Mouse (Mus musculus): ENCODE measurements around the gene Zbtb20. TPM values are rescaled to one million over a fixed set of nuclear protein-coding genes. Genes with fewer than 3 reads are reported as not detected.
A peak's percentile ranks its signal among the peaks of the same experiment; 100 is the strongest.

Zbtb20 gene
- total RNA-seq, 2 experiments from 2014 or later: 139 to 141 TPM

DNA sequence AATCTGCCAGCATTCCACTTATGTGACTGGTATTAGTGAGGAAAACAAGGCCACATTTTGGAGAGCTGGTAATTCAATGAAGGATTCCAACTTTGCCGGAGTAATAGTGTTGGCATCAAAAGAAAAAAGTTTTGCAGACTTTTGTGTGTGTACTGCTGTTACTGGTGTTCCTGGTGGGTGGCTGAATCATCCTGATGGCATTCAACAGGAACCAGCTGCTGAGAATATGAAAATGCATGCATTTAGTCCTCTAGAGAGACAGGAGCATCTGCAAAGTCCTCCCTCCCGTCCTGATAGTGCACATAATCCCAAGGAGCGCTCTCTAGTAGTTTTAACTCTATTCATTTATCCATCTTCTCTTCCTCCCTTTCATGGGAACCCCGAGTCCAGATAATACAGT lies 639.9 kb downstream of the Zbtb20 start:
- no peak for DNase-seq

DNA sequence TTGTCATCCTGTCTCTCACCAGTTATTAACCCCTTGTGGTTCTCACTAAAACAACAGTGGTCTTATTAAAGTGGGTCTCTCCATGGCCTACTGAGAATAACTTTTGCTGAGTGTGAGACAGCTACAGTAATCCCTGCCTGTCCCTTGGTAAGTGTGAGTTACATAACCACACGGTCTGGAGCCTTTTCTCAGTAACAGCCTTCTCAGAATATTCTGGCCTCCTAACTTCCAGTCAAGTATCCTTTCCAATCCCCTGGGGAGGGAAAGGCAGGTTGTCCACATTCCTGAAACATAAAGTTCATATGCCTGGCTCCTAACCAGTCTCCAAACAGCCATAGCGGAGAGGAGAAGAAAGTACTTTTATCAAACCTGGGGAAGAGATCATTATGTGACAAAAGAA lies 644.6 kb downstream of the Zbtb20 start:
- no peak for DNase-seq

DNA sequence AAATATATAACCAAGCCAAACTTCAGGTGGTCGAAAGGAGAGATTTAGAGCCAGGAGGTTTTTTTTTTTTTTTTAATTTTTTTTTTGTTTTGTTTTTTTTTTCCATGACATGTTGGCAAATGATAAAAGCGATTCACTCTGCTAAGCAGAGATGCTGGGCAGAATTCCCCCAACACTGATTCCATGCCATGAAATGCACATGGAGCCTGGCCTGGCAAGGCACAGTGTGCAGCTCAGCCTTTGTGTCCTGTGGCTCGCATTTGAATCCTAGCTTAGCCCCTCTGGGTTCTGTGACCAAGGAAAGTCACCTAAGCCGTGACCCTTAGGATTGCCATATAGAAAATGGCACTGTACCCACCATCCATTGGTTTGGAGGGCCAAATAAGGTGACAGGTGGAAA lies 646.8 kb downstream of the Zbtb20 start:
- DNase-seq: no peak

DNA sequence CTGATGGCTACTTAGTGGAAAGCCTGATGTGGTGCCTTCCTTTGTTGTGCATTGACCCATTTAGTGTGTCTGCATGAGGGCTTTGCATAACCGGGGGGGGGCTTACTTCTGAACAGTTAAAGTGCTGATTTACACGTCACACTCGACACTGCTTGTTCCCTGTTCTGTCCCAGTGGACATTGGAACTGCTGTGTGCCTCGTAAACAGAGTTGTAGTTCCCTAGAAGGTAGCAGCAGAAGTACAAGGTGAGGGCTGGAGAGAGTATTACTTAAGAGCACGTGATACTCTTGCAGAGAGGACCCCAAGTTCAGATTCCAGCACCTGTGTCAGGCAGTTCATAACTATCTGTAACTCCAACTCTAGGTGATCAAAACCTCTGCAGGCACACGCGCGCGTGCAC lies 648.5 kb downstream of the Zbtb20 start:
- no peak for DNase-seq

DNA sequence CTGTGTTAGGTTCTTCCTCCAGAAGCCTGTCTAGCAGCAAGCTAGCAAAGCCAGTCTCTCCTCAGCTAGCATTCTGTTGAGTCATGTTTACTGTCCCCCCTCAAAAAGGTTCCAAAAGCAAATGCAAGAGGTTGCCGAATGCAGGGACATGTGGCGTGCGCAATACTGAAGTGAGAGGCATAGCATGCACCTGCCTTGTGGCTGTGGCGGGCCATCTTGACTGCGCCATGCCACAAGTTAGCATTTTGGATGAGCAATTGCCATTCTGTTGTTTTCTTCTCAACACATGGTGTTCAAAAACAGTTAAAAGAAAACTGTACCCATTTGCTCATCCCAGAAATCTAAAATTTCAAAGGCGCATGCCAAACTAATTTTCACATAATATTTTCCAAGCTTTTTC lies 649.9 kb downstream of the Zbtb20 start:
- no peak for DNase-seq

DNA sequence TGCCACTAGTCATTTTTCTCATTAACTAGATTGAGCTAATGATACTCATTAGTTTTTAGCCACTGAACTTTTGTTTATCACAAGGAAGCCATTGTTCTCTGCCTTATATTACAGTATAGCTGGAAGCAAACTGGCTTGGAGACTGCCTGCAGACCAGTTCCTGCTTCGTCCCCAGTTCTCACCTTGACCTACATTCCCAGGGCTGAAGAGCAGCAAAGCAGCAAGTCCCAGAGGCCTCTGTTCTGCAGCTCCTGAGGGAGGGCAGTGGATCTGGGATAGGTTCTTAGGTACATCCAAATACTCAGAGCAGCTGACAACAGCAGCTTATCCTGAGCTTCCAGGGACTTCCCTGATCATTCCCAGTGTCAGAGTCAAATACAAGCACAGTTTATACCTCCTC lies 652.6 kb downstream of the Zbtb20 start:
- DNase-seq: peak in 1 of 2 experiments; percentile 52

DNA sequence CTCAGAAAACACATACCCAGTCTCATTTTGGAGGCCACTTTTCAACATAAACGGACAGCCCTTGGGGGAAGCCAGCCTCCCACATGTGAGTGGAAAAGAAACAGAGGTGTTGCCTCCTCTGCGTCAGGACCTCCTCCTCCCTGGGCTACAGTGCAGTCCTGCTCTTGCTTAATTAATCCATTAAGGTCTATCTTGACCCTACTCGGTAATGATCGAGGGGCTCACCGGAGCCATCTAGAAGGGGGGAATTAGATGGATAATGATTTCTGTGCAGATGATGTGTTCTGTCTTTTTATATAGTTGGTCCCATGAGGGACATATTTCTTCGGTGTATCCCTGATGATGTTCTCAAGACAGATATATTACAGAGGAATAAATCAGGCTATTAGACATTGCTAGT lies 655.6 kb downstream of the Zbtb20 start:
- no peak for DNase-seq

DNA sequence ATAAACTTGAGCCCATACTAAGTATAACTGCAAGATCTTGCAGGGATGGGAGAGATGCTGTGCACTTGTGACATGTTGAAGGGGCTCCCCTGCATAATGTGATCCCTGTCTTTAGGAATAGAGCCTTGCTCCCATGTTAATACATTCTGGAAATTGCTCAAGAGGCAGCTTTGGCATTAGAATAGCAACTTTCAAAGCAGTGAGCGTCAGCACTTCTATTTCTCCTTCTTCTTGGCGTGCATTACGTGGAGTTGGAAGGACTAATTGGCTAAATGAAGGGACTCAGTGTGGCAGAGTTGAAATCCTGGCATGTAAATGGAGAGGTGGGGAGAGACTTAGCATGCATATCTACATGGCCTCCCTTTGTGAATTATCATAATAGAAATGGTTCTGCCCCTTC lies 658.4 kb downstream of the Zbtb20 start:
- no peak for DNase-seq

DNA sequence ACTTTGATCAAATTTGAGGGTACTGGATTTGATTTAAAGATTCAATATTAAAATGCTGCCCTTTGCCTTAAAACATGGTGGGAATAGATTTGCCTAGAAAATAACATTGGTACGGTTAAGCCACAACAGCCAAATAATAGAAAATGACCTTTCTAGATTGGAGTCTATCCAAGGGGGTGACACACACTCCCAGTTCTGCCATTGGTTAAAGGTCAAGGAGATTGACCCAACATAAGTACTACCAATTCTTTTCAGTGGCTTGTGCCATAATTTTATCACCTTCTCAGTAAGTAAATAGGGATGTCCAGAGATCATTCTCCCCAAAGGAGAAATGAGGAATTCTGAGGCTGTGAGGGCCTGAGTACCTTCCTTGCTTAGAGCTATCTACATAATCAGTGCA lies 660.2 kb downstream of the Zbtb20 start:
- no peak for DNase-seq

DNA sequence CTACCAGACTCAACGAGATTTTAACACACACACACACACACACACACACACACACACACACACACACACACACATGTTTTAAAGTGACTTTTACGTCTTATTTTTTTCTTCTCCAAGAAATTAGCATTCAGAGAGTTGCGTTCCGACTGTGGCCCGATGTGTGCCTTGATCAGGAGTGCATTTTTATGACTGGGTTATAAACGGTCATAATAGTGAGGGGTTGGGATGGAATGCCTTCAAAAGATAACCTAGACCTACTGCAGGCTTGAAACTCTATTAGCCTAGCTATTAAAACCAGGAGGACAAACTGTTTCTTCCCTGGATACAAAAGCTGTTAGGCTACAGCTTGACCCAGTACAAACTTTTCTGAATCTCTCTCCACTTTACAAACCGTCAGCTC lies 661.5 kb downstream of the Zbtb20 start:
- no peak for DNase-seq

DNA sequence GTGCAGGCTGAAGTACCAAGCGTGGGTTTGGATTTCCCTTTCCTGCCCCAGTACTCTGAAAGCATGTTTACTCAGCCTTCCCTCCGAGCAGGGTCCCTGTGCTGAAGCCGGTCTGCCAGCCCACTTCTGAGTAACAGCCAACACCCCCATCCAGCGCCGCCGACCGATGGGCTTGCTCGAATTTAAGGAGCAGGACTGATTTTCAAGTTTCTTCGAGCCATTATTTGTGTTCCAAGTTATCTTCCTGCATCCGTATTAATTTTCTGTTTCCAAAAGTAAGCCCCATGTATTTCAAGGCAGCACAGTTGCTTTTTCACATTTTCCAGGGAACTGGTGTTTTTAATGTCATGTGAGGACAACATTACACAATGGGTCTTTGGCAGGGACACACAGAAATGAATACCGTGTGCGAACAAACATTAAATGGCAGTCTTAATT lies 664.0 kb downstream of the Zbtb20 start:
- DNase-seq: no peak

DNA sequence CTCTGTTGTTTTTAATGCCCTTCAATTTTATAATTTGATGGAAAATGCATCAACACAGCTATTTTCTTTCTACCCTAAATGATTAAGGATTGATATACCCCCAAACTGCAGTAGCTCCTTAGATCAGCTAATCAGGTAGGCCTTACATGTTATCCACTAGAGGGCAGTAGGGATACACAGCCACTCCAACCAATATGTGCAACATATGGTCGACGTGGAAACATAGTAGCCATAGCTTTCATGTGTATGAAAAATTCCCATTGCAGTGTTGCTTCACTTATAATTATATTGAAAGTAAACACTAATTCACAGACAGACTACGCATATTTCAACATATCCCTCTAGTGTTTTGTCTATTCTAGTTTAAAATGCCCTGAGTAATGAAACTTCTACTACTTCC lies 664.4 kb downstream of the Zbtb20 start:
- no peak for DNase-seq

DNA sequence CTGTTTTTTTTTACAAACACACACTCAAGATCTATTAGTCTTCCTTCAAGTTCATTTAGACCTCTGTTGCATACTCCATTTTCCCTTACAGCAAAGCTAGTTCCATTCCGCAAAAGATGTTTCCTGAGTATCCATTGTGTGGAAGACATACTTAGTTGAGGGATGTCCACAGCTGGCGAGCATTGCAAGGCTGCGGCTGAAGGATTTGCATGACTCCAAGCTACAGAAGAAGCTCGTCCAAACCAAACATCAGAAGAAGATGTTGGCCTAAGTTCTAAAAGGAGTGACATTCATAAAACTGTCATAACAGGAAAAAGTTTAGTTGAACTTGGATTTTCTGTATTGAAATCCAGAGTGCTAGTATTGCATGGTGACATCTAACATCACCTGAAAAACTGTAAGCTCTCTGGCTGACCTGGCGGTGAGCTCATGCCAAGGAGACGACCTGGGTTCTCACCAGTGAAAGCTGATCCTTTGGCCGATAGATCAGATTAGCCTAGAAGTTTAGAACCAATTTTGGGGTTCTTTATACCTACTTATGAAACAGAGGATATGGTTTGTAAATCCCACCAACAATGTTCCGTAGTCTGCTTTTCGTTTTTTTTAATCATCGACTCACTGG lies 665.0 kb downstream of the Zbtb20 start:
- DNase-seq: no peak

DNA sequence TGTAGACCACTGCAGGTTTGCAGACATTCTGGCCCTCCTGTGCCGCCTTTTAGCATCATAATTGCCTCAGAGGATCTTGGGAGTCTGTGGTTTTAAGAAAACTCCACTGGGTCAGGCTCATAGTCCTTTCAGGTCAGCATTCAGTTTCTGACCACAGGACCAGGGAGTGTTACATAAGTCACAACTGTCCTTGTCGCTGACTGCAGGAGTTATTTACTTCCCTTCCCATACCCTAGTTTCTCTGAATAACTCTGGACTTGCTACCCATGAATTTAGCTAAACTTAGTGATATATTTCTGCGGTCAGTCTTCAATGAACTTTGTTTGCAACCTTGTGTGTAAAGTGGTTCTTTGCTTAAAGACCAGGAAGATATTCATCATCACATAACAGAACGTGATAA lies 669.6 kb downstream of the Zbtb20 start:
- DNase-seq: no peak

DNA sequence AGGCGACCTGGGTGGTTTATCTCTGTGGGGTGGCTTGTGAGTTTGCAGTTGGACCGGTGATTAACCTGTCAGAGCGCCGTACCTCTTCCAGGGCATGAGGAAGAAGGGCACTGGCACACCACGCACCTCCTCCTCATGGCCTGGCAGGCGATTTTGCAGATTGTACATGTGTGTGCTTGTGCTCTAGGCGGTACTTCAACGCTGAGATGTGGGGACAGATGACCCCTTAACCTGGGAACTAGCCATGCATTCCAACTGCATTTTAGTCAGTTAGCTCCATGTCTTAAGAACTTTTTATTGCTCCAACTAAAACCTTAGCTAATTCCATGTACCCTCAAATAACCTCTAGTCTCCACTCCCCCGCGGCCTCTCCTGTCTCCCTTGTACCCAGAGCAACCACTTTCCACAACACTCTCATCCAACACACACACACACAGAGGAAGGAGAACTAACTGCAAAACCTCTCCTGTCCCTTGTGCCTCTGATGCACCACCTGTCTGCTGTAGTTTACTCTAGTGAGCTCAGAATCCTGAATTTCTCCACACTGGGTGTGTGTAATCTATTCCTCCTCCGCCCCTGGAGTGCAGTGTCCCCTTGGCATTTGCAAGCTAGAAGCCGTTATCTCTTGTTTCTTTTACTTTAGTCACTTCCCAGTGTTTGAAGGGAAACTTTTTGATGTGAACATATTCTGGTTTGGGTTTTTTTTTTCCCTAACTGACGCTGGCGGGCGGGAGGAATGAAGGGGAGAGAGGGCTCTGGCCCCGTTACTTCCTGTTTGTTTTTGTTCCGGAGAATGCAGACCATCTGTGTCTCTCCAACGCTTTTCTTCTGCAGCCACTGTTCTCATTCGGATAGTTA lies 671.9 kb downstream of the Zbtb20 start:
- peak; percentile 47 to 51 for DNase-seq

DNA sequence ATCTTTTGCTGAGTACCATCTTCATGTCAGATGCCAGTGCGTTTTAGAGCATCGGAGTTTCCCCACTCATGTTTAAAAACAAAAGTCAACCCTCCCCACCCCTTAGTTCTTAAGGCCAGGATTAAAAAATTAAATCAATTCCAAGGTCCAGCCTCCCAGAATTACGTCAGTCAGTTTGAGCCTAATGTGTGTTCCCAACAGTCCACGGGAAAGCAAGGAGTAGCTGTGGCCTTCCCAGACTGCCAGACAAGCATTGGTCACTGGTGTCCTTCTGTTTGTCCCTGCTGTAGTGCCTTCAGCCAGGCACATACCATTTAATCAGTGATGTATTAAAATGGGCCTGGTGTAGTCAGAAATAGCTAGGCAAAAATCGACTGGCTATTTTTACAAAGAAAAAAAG lies 673.1 kb downstream of the Zbtb20 start:
- peak; percentile 51 to 58 for DNase-seq

DNA sequence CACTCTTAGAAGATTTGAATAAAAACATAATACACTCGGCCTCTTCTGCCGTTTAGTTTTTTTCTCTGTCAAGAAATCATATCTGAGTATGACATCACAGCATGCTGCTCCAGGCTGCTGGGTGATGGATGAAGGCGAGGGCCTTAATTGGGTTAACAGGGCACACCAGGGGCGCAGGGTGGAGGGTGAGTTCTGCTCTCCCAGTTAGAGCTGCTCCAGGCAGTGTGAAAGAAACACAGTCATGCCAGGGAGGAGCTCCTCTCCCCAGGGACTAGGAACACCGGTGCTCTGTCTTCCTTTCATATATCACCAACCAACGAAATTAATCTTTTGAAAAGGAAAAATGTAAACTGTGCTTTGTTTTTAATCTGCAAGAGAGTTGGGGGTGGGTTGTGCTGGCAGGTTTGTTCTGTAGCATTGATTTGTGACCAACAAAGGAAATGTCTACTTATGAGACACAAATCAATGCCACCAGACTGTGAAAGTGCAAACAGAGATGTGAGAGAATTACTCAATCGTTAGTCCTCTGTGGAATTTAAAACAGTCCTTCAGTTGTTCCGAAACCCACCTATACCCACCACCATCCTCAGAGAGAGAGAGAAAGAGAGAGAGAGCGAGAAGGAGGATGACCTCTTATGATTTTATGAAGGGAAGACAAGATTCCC lies 673.9 kb downstream of the Zbtb20 start:
- DNase-seq: peak; percentile 39 to 47

DNA sequence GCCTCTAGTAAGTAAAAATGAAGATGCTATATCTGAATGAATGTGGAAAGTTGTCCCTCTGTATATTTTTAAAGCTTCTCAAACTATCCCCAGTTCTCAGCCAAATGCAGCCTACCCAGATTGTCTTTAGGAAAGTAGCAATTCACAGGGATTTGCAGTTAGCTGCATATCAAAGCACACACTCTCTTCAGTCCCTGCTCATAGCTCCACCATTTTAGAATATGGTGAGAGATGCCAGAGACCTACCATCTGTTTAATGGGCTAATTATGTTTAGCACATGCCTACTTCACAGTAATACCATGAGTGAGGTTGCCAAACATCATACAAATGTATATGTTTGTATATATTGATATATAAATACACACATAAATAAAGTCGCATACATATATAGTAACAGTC lies 676.8 kb downstream of the Zbtb20 start:
- no peak for DNase-seq

DNA sequence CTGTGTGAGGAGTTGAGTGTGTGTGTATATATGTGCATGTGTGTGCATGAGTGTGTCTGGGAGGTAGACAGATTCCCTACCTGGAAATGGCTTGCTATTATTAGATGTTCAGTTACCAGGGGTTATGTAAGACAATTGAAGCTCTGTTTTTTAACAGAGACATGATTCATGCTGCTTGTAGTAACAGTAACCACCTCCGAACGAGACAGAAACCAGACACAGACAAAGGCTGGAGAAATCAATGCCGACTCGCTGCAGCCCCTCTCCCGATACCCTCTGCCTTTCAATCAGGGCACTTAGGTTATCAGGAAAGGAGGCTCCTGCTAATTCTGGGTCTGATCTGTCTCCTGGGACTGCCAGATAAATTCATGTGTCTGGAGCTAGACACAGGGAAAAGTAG lies 681.7 kb downstream of the Zbtb20 start:
- DNase-seq: no peak

DNA sequence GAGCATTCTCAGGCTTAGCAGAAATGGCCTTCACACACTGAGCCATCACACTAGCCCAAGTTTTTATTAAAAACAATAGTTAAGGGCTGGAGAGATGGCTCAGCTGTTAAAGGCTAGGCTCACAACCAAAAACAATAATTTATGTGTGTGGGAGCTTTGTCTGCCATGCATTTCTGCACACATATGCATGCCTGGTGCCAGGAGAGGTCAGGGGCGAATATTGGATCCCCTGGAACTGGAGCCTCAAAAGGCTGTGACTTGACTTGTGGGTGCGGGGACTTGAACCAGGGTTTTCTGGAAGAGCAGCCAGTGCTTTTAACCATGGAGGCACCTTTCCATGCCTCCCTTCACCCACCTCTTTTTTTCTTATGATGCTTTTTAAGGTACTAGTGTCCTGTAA lies 685.6 kb downstream of the Zbtb20 start:
- DNase-seq: no peak

DNA sequence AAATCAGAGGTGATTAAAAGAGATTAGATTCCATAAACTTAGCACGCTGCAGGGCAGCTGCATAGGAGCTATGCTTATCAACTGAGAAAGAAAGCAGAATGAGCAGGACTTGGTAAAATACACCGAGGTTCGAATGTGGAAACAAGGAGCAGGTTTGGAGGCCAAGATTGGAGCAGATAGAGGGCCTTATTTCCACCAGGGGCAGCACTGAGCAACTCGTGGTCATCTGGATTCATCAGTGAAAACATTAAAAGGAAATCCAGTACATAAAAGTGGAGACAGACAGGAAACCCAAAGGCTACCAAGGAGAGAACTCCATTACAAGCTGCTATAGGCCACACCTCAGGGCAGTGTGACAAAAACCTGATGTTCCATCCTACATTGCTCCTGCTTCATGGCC lies 686.3 kb downstream of the Zbtb20 start:
- no peak for DNase-seq

DNA sequence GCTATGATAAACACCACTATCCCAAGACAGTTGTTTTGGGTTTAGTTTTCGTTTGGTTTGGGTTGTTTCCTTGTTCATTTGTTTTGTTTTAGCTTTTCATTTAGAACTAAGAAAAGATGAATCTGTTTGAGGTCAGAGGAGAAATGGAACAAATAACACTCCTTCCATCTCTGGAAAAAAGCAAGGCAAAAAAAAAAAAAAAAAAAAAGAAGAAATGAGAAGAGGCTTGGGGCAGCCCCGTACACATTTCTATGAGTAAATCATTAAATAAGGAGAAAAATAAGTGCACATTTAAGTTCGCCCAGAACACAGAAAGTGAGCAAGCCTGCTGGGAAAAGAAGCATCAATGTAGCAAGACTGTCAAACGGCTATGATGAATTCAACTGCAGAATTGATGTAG lies 690.2 kb downstream of the Zbtb20 start:
- no peak for DNase-seq

DNA sequence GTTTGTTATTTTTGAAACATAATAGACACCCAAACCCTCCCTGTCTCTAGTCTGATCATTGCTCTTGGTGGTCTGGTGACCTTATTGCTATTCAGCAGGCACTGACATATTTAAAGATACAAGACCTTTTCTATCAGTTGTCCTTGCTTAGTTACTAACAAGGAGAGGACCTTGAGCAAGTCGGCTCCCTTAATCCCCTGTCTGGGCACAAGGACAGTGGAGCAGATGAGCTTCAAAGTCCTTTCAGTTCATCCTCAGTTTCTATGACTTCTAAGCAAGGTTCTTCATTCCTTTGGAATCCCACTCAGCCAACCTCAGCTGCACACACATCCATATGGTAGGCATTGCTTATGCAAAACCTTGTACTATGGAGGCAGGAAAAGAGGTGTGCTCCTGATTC lies 690.8 kb downstream of the Zbtb20 start:
- peak; percentile 43 to 51 for DNase-seq

Data from adrenal gland, postnatal 36 days (tissue).